Mouse (Mus musculus) liver, adult 2 months (tissue): ENCODE measurements around the gene Sebox. TPM values are rescaled to one million over a fixed set of nuclear protein-coding genes. Genes with fewer than 3 reads are reported as not detected.

ENCODE experiments used
- DNase-seq: peaks from one replicate; pipeline ENCODE4 v3.0.0-alpha.2; 2011; ENCODE audit warnings: low read depth, low spot score; ENCODE audit errors: extremely low read depth
- H3K27ac ChIP-seq: fragments of 200-500 bp; replicated peaks from 2 replicates; pipeline ENCODE4 v1.5.1; 2012; ENCODE audit warnings: low read depth, mild to moderate bottlenecking, control low read depth, inconsistent platforms, low read length; ENCODE audit not compliant: insufficient read depth
- H3K27me3 ChIP-seq: fragments of 200-500 bp; 2 replicates; pipeline ENCODE4 v1.6.1; 2012; ENCODE audit warnings: mild to moderate bottlenecking, moderate library complexity, low read length, inconsistent platforms; ENCODE audit not compliant: control insufficient read depth, insufficient read depth
- H3K36me3 ChIP-seq: fragments of 200-500 bp; 2 replicates; pipeline ENCODE4 v1.6.1; 2012; ENCODE audit warnings: low read length, inconsistent platforms; ENCODE audit not compliant: control insufficient read depth, insufficient read depth
- H3K4me1 ChIP-seq: fragments of 200-500 bp; 2 replicates; pipeline ENCODE4 v1.6.1; 2011; ENCODE audit warnings: low read length; ENCODE audit not compliant: control insufficient read depth, insufficient read depth
- H3K4me3 ChIP-seq: fragments of 200-500 bp; 2 replicates; pipeline ENCODE4 v1.5.1; 2011; ENCODE audit warnings: low read depth, mild to moderate bottlenecking, control low read depth, low read length, moderate library complexity; ENCODE audit not compliant: insufficient read depth
- H3K79me2 ChIP-seq: fragments of 200-500 bp; 2 replicates; pipeline ENCODE4 v1.6.1; 2012; ENCODE audit warnings: inconsistent platforms, mild to moderate bottlenecking, low read length, moderate library complexity; ENCODE audit not compliant: control insufficient read depth, insufficient read depth
- H3K9ac ChIP-seq: fragments of 200-500 bp; 2 replicates; pipeline ENCODE4 v1.6.1; 2012; ENCODE audit warnings: low read depth, mild to moderate bottlenecking, control low read depth, inconsistent platforms, low read length
- CTCF ChIP-seq: fragments of 200-500 bp; IDR thresholded peaks from 2 replicates; pipeline ENCODE4 v1.5.1; 2011; ENCODE audit warnings: low read depth, low read length, control low read depth
- POLR2A ChIP-seq: fragments of 200-500 bp; IDR thresholded peaks from 2 replicates; pipeline ENCODE4 v1.6.1; 2011; ENCODE audit warnings: low read length, control low read depth; ENCODE audit not compliant: insufficient read depth; ENCODE audit errors: extremely low read depth
- WGBS: fragments of 180-500 bp; shearing (Covaris S2); methylation state at CpG from one replicate; pipeline ENCODE4 v1.1.7; 2018; 5-methylcytosine and 5-hydroxymethylcytosine counted together
- polyA plus RNA-seq: library from polyadenylated mRNA; depleted of rRNA; stranded (reverse); fragments of >200 nt; gene quantifications from 2 replicates; pipeline ENCODE4 v1.2.3, GENCODE M21; 2012
- total RNA-seq: library from RNA; depleted of rRNA; stranded (reverse); fragments of >200 nt; gene quantifications from 2 replicates; pipeline ENCODE4 v1.2.3, GENCODE M21; 2014

Sebox gene
- total and polyA plus RNA-seq, 2 experiments: 0.37 to 0.91 TPM

DNA sequence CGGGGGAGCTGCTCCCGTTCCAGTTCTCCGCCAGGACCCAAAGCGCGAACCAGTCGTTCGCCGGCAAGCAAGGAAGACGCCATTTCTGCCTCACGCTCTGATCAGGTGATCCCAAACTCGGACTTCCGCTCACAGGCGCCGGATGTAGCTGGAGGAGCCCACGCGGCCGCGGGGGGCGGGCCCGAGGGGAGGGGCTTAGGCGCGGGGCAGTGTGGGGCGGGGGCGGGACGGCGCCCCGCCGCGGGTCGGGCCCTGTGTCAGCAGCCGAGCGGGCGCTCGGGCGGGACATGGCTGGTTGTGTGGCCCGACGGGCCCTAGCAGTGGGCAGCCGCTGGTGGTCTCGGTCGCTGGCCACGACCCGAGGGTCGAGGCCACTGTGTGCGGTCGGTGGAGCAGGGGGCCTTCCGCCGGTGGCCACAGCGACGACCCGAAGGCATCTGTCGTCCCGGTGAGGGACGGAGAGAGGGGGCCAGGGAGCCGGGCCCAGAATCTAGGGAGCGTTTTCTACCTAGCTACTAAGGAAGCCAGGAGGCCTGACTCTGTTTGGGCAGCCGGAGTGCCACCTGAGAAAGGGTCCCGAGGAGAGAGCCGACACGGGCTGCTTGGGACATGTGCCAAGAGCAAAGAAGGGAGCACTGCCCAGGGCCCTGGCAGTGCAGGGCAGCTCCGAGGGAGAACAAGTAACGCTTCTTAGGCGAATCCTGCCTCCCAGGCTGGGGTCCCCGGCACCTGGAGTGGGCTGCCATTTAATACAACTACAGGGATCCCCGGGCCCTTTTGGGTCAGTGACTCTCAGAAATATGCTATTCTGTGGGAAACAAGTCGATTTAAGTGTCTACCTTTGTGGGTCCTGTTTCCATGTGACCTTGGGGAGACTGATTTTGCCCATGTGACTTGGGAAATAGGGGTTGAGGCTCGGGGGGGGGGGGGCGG, 9.0 kb downstream of the Sebox start, which contains the start of the genes Tmem199 and Poldip2:
Gene Tmem199, minus strand, starts transcription at position 148 of the 933 bp plus-strand sequence.
Gene Poldip2, plus strand, starts transcription at position 169 of the 933 bp plus-strand sequence.
- TF ChIP-seq POLR2A (peak; percentile 90), CTCF (no peak)
- H3K4me1 ChIP-seq: 0 out of 2 replicates have a peak, but pooled peaks cover 3% of the 10 kb centered on the region
- H3K9ac ChIP-seq: peak within 1 kb of the TSS; percentile 99
- H3K4me3 ChIP-seq: peak within 1 kb of the TSS; percentile 88
- no peaks in the 10 kb centered on the region for H3K27me3 ChIP-seq
- H3K36me3 ChIP-seq: peaks cover 34% of the 10 kb centered on the region
- peak within 1 kb of the TSS; percentile 91 for H3K27ac ChIP-seq
- under 1% methylated on average over 66 of the region's 67 CpGs for WGBS
- peak; percentile 75 for DNase-seq
- peaks cover 3% of the 10 kb centered on the region; the same call in 1 of the 2 replicates for H3K79me2 ChIP-seq

DNA sequence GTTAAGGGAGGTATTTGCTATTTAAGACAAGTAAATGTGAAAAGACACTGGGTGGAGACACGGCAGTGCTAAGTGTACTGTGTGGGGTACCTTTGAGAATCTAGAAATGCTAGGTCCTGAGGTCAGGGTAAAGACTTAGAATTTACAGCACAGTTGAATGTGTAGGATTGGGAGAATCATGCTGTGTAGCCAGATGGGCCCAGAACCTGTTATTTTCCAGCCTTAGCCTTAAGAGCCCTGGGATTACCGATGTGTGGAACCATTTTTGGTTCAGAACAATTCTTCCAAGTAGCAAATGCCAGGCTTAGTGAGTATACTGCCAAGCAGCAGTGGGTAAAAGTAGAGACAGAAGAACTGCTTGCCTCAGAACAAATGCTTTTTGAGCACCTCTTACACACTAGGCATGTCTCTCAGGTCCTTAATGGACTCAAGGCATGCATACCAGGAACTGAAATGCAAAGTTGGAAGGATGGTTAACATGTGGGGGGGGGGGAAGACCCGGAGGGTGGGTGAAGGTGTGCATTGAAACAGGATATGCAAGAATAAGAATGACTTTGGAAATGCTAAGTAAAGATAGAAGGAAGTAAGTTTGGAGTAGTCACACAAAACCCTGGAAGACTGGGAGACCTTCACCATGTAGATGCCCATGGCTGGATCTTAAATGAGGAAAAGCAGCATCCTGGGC, 10.0 kb downstream of the Sebox start:
- H3K27ac ChIP-seq: no peak overlapping the region
- H3K9ac ChIP-seq: 0 out of 2 replicates have a peak overlapping the region, but pooled peaks have one; percentile 32
- peaks cover 34% of the 10 kb centered on the region for H3K36me3 ChIP-seq
- peaks cover 3% of the 10 kb centered on the region; the same call in 1 of the 2 replicates for H3K79me2 ChIP-seq
- H3K27me3 ChIP-seq: no peaks in the 10 kb centered on the region
- 0 out of 2 replicates have a peak, but pooled peaks cover 3% of the 10 kb centered on the region for H3K4me1 ChIP-seq
- 65% methylated on average over 3 of the region's 3 CpGs for WGBS
- peak overlapping the region; percentile 19; the same call in 1 of the 2 replicates for H3K4me3 ChIP-seq
- TF ChIP-seq CTCF (no peak), POLR2A (no peak)
- no peak for DNase-seq

DNA sequence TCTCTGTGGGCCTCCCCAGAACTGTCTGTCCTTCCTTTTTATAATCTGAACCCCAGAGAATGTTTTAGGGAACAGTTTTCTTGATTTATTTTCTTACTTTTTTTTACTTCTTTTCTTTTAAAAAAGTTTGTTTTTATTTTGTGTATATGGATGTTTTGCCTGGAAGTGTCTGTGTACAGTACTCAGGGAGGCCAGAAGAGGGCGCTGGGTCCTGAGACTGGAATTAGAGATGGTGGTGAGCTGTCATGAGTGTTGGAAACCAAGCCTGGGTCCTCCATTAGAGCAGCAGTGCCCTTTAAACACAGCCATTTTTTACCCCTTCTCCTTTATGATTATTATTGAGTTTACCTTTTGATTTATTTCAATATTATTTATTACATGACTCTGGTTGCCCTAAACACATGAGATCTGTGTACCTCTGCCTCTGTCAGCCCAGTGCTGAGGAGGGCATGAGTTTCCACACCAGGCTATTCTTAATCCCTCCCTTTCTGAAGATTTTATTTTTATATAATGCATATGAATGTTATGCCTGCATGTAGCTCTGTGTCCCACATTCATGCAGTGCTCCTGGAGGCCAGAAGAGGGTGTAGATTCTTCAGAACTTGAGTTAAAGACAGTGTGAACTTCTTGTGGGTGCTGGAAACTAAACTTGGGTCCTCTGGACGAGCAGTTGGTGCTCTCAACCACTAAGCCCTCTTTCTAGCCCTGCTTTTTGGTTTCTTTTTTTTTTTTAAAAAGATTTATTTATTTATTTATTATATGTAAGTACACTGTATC, 12.5 kb downstream of the Sebox start:
- peaks cover 3% of the 10 kb centered on the region; the same call in 1 of the 2 replicates for H3K79me2 ChIP-seq
- 0 out of 2 replicates have a peak, but pooled peaks cover 3% of the 10 kb centered on the region for H3K4me1 ChIP-seq
- H3K27me3 ChIP-seq: no peaks in the 10 kb centered on the region
- TF ChIP-seq CTCF (peak; percentile 62), POLR2A (no peak)
- DNase-seq: no peak
- no peak overlapping the region for H3K4me3 ChIP-seq
- whole genome bisulfite sequencing: 70% methylated on average over 2 of the region's 2 CpGs
- H3K27ac ChIP-seq: no peak overlapping the region
- peaks cover 40% of the 10 kb centered on the region for H3K36me3 ChIP-seq
- H3K9ac ChIP-seq: no peak overlapping the region

DNA sequence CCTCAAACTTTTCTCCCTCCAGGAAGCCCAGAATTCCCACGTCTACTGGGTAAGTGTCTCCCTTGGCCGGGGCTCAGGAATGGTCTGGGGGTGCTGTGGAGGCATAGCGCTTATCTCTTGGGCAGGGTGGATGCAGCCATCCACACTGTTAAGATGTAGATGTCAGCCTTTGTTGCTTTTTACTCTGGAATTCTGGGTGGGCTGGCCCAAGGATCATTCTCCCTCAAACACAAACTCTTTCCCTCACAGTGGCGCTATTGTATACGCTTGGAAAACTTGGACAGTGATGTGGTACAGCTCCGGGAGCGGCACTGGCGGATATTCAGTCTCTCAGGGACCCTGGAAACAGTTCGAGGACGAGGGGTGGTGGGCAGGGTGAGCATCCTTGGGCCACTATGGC, 15.7 kb downstream of the Sebox start:
- H3K36me3 ChIP-seq: peaks cover 70% of the 10 kb centered on the region
- WGBS: 91% methylated on average over 10 of the region's 10 CpGs
- TF ChIP-seq CTCF: no peak
- no peak for TF ChIP-seq POLR2A

DNA sequence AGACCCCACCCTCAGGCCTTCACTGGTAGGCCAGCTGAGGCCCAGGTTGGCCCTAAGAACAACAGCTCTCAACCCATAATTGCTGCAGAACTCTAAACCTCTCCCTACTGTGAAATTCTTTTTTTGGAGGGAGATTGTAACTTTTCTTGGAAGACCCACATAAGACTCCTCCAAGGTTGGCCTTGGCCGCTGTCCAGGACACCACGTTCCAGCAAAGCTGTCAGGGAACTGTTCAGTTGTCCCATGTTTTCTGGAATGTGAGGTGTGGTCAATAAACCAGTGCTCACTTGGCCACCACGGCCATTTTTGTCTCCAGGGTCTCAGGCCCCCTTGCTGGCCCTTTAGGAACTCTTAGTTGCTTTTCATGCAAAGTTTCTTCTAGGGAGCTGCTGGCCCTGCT, 18.6 kb downstream of the Sebox start:
- no peak overlapping the region for H3K27ac ChIP-seq
- DNase-seq: no peak
- WGBS: 67% methylated on average over 3 of the region's 3 CpGs
- H3K4me3 ChIP-seq: no peak overlapping the region
- peaks cover 70% of the 10 kb centered on the region for H3K36me3 ChIP-seq
- H3K27me3 ChIP-seq: no peaks in the 10 kb centered on the region
- no peaks in the 10 kb centered on the region for H3K4me1 ChIP-seq
- no peak overlapping the region for H3K9ac ChIP-seq
- no peak for TF ChIP-seq POLR2A
- TF ChIP-seq CTCF: no peak
- H3K79me2 ChIP-seq: no peaks in the 10 kb centered on the region

More for the DNA sequence above, 15.7 kb downstream of the Sebox start:
- H3K9ac ChIP-seq: no peak overlapping the region
- no peak overlapping the region for H3K27ac ChIP-seq
- H3K27me3 ChIP-seq: no peaks in the 10 kb centered on the region
- H3K4me1 ChIP-seq: no peaks in the 10 kb centered on the region
- no peaks in the 10 kb centered on the region for H3K79me2 ChIP-seq
- no peak for DNase-seq
- H3K4me3 ChIP-seq: no peak overlapping the region
